Mouse (Mus musculus): ENCODE data around the gene Tagap1. TPM values are rescaled to one million over a fixed set of nuclear protein-coding genes. Genes with fewer than 3 reads are reported as not detected.
A peak's percentile ranks its signal among the peaks of the same experiment; 100 is the strongest.
"Not testable (repeated sequence)": the region's sequence is repeated elsewhere in the genome, so short reads cannot be mapped to it uniquely, and the experiment has no call there.

Gene Tagap1
- polyA plus RNA-seq (2015; fragmentation: Nextera tagmentation; extraction: Ambion mirVana), result 54.5 and 55.6 TPM in 2 replicates

DNA sequence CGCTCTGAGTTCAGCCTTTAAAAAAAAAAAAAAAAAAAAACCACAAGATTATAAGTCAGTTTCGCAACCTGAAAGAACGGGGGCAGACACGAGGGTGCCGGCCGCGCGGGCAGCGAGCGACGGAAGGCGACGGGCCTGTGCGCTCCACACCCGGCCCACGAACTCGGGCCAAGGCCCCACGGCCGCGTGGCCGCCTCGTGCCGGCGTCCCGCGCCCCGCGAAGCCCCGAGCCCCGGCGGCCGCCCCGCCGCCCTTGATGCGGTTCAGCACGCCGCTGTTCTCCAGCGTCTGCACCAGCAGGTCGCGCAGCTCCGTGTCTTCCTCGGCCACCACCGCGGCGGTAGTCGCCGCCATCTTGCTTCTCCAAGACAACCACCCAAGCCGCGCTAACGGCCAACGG, at the start of gene Tagap1:
Gene Tagap1 (minus strand): TSS at position 381 of the 400 bp plus-strand sequence.
- H3K27ac ChIP-seq (replicated peaks), result peak within 1 kb of the TSS; percentile 70
- not testable (repeated sequence) for H3K36me3 ChIP-seq; H3K27me3 ChIP-seq (replicated peaks); ATAC-seq (ENCODE audit: low FRiP score); H3K9me3 ChIP-seq (replicated peaks); H3K4me1 ChIP-seq
- H3K4me3 ChIP-seq (replicated peaks), result peak within 1 kb of the TSS; percentile 49
- H3K9ac ChIP-seq (replicated peaks), result peak within 1 kb of the TSS; percentile 40
- WGBS, result under 1% methylated on average over 41 of the region's 51 CpGs
- H3K4me2 ChIP-seq, result peak within 1 kb of the TSS; percentile 52

DNA sequence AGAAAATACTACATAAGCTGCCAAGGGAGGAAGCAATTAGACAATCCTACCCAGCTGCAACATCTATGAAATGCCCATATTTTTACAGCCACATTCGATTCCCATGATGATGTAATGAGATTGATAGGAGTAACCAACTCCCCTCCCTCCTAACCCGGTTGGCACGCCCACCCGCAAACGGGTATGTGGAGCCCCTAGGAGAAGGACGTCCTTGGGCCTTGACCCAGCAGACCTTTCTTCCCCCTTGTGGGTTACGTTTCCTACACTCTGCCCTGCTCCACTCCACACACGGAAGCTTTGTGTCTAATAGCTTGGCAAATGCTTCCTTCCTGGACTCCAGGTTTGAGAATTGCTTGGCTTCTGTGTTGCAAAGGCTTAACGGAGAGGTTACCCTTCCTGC, 48.9 kb upstream of the Tagap1 start:
- H3K27me3 ChIP-seq (replicated peaks); H3K36me3 ChIP-seq; ATAC-seq (ENCODE audit: low FRiP score); H3K4me2 ChIP-seq; H3K4me3 ChIP-seq (replicated peaks); H3K9ac ChIP-seq (replicated peaks); H3K9me3 ChIP-seq (replicated peaks); H3K27ac ChIP-seq (replicated peaks); H3K4me1 ChIP-seq: not testable (repeated sequence)
- WGBS, result 77% methylated on average over 5 of the region's 9 CpGs

DNA sequence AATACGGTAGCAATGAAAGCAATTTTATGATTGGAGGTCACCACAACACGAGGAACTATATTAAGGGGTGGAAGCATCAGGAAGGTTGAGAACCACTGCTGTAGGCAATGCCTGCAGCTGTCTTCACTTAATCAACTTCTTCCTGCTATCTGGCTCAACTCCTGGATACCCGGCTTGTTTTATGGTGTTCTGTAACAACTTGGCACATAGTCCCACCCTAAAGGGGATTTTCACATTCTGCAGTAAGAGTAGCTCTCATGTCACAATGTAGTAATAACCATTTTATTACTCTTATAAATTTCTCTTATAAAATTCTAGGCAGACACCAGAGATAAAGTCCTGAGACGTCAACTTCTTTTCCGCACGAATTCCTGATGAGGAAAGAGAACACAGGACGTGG, 48.5 kb upstream of the Tagap1 start:
- not testable (repeated sequence) for H3K9me3 ChIP-seq (replicated peaks); H3K36me3 ChIP-seq; H3K27me3 ChIP-seq (replicated peaks); H3K4me2 ChIP-seq; H3K4me1 ChIP-seq; H3K4me3 ChIP-seq (replicated peaks); H3K9ac ChIP-seq (replicated peaks); ATAC-seq (ENCODE audit: low FRiP score); H3K27ac ChIP-seq (replicated peaks)
- no CpG with 5 or more reads among the region's 7 CpGs for WGBS

DNA sequence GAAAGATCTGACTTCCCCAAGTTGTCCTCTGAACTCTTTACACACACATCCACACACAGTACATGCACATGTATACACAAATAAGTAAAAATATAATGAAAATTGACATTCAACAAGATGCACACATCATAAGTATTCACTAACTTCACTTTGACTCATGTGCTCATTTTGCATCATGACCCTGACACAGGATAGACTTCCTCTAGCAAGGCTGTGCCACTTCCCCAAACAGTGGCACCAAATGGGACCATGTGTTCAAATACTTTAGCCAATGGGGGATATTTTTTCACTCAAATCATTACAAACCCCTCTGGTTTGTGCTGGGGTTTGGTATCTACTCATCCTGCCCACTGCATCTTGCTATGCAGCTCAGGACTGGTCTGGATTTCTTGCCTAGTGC, 47.9 kb upstream of the Tagap1 start:
- H3K27me3 ChIP-seq (replicated peaks); H3K4me2 ChIP-seq; H3K36me3 ChIP-seq; H3K9me3 ChIP-seq (replicated peaks); H3K4me1 ChIP-seq; ATAC-seq (ENCODE audit: low FRiP score); H3K27ac ChIP-seq (replicated peaks); H3K9ac ChIP-seq (replicated peaks); H3K4me3 ChIP-seq (replicated peaks): not testable (repeated sequence)

GRCm38 (mm10) chr17:7005646-7006045, 44.7 kb upstream of the Tagap1 start:
- H3K9ac ChIP-seq (replicated peaks); H3K27me3 ChIP-seq (replicated peaks); H3K27ac ChIP-seq (replicated peaks); H3K9me3 ChIP-seq (replicated peaks); H3K4me3 ChIP-seq (replicated peaks); H3K36me3 ChIP-seq; ATAC-seq (ENCODE audit: low FRiP score); H3K4me2 ChIP-seq; H3K4me1 ChIP-seq: not testable (repeated sequence)
- WGBS, result 74% methylated on average over 3 of the region's 4 CpGs

DNA sequence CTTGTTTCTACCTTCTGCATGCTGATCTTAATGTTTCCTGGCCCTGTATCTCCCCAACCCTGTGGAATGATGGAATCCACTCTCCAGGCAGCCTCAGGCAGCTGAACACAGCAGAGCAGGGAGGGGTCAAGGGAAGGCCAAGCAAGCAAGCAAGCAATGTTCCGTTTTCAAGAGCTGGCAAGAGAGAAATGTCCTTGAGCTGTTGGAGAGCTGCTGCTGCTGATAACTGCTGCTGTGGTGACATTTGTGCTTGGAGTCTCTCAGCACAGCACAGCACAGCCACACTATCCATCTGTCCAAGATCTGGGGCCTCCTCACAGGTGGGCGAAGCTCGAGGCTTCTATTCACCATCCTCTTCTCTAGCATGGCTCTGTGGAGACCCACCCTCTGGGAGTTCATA, 42.4 kb upstream of the Tagap1 start:
- not testable (repeated sequence) for H3K4me3 ChIP-seq (replicated peaks); H3K4me1 ChIP-seq; H3K27me3 ChIP-seq (replicated peaks); H3K36me3 ChIP-seq; ATAC-seq (ENCODE audit: low FRiP score); H3K9ac ChIP-seq (replicated peaks); H3K9me3 ChIP-seq (replicated peaks); H3K27ac ChIP-seq (replicated peaks); H3K4me2 ChIP-seq
- no CpG with 5 or more reads among the region's 3 CpGs for WGBS

- H3K4me1 ChIP-seq; H3K4me3 ChIP-seq (replicated peaks); H3K36me3 ChIP-seq; H3K27ac ChIP-seq (replicated peaks); H3K9ac ChIP-seq (replicated peaks); ATAC-seq (ENCODE audit: low FRiP score); H3K9me3 ChIP-seq (replicated peaks); H3K27me3 ChIP-seq (replicated peaks); H3K4me2 ChIP-seq: not testable (repeated sequence)
- 69% methylated on average over 8 of the region's 12 CpGs for WGBS
Observed at GRCm38 (mm10) chr17:7001790-7002585, 41.0 kb upstream of the Tagap1 start.

DNA sequence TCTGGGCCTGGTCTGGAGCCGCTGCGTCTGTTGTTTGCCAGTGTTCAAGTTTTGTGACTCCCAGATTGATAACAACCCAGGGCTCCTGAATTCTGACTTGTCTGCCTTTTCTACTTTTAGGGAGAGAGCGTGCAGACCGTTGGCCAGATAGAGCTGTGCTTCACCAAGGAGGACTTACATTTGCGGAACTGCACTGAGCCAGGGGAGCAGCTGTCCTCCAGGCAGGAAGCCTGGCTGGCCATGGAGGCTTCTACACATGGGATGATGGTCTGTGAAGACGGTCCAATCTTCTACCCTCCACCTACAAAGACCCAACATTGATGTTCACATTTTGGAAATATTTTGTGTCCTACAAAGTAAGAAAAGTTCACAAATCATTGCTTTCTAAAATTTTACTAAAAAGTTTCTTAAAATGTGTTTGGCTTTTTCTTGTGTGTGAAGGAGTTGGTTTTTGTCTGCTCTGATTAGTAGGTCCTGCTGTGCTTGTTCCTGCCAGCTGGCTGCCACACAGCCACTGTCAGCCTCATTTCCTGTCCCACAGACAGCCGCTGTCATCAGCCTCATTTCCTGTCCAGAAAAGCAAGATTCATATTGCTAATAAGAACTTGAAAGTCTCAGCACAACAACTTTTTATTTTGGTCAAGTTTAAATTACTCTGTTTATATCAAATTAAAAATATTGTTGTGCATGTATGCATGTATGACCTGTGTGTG, 37.0 kb upstream of the Tagap1 start:
- not testable (repeated sequence) for H3K4me3 ChIP-seq (replicated peaks); H3K27ac ChIP-seq (replicated peaks); H3K4me2 ChIP-seq; H3K27me3 ChIP-seq (replicated peaks); H3K9ac ChIP-seq (replicated peaks); ATAC-seq (ENCODE audit: low FRiP score); H3K36me3 ChIP-seq; H3K4me1 ChIP-seq; H3K9me3 ChIP-seq (replicated peaks)
- WGBS, result 57% methylated on average over 1 of the region's 7 CpGs

GRCm38 (mm10) chr17:6996826-6997225, 35.9 kb upstream of the Tagap1 start:
- H3K4me1 ChIP-seq; H3K4me3 ChIP-seq (replicated peaks); ATAC-seq (ENCODE audit: low FRiP score); H3K4me2 ChIP-seq; H3K9ac ChIP-seq (replicated peaks); H3K36me3 ChIP-seq; H3K9me3 ChIP-seq (replicated peaks); H3K27me3 ChIP-seq (replicated peaks); H3K27ac ChIP-seq (replicated peaks): not testable (repeated sequence)
- WGBS, result 90% methylated on average over 8 of the region's 8 CpGs

DNA sequence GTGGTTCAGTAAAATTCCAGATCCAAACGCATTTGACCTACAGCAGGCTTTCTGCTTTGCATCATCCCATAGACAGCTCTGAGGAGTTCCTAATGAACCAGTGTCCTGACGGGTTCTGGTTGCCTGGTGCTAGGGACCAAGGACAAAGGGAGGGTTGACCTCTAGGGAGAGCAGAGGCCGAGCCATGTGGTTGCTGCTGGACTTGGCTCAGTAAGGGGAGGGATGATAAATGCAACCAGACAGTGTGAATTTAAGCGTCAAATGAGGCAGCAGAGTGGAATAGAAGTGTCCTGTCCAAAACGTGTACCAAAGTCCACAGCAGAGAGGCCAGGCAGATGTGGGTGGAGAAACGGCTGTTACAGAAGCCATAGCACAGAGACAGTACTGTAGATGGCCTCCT, 34.5 kb upstream of the Tagap1 start:
- not testable (repeated sequence) for H3K4me2 ChIP-seq; H3K36me3 ChIP-seq; H3K4me1 ChIP-seq; H3K27ac ChIP-seq (replicated peaks); H3K27me3 ChIP-seq (replicated peaks); ATAC-seq (ENCODE audit: low FRiP score); H3K4me3 ChIP-seq (replicated peaks); H3K9me3 ChIP-seq (replicated peaks); H3K9ac ChIP-seq (replicated peaks)
- no CpG with 5 or more reads among the region's 6 CpGs for WGBS

DNA sequence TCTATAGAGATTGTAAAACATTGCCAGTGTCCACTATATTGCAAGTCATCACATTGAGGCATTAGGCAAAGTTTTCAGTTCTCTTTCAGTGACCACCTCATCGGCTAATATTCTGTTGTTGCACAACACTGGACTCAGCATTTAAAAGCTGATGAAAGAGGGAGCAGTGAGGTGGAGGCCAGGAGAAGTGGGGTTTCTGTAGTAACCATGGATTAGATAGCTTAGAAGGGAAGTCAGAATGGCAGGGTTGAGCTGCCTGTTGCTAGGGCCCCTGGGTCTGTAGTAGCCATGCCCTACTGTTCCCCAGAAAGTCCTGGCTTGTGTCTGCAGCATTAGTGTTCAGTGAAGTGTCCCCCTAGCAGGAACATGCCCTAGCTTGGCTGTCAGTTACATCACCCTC, 25.2 kb upstream of the Tagap1 start:
- not testable (repeated sequence) for H3K36me3 ChIP-seq; H3K9me3 ChIP-seq (replicated peaks); ATAC-seq (ENCODE audit: low FRiP score); H3K27ac ChIP-seq (replicated peaks); H3K4me3 ChIP-seq (replicated peaks); H3K4me2 ChIP-seq; H3K9ac ChIP-seq (replicated peaks); H3K27me3 ChIP-seq (replicated peaks); H3K4me1 ChIP-seq
- WGBS, result 97% methylated on average over 1 of the region's 1 CpGs

DNA sequence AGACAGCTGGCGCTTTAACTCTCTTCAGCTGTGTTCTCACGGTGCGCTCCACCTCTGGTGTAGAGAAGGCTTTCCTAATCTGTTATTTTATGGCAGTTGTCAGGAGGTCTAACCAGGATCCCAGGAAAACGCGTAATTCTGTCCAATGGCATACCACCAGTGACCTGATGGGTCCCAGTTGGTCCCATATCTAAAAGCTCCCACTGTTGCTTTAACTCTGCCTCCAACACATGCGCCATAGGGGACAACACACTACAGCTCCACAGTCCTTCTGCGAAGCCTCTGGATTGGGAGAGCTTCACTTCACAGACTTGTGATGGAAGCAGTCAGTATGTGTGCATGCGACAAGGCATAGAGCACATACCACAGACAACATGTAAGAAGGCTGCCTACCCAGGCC, 19.2 kb upstream of the Tagap1 start:
- 90% methylated on average over 5 of the region's 8 CpGs for WGBS
- H3K9ac ChIP-seq (replicated peaks); H3K9me3 ChIP-seq (replicated peaks); ATAC-seq (ENCODE audit: low FRiP score); H3K4me1 ChIP-seq; H3K27ac ChIP-seq (replicated peaks); H3K27me3 ChIP-seq (replicated peaks); H3K36me3 ChIP-seq; H3K4me2 ChIP-seq; H3K4me3 ChIP-seq (replicated peaks): not testable (repeated sequence)

Measured in neural tube, embryonic 15.5 days (tissue).